Mouse (Mus musculus): ENCODE measurements around the gene Inmt.

The Inmt gene

GRCm38 (mm10) chr6:55171638-55172037 lies 3.2 kb downstream of the Inmt start:
- DNase-seq (ENCODE audit: low read depth, low spot score): no peak

GRCm38 (mm10) chr6:55169818-55170217 lies 5.0 kb downstream of the Inmt start:
- no peak for DNase-seq (ENCODE audit: low read depth, low spot score)

GRCm38 (mm10) chr6:55166777-55167463 lies 7.9 kb downstream of the Inmt start:
- DNase-seq (ENCODE audit: low read depth, low spot score): peak; percentile 68

- DNase-seq (ENCODE audit: low read depth, low spot score): no peak
These were observed 11.7 kb downstream of the Inmt start for GRCm38 (mm10) chr6:55163046-55163584.

GRCm38 (mm10) chr6:55161311-55161761 lies 13.5 kb downstream of the Inmt start:
- no peak for DNase-seq (ENCODE audit: low read depth, low spot score)

GRCm38 (mm10) chr6:55159256-55159655 lies 15.6 kb downstream of the Inmt start:
- DNase-seq (ENCODE audit: low read depth, low spot score): no peak

- DNase-seq (ENCODE audit: low read depth, low spot score): no peak
These were observed 22.6 kb downstream of the Inmt start for GRCm38 (mm10) chr6:55152226-55152625.

GRCm38 (mm10) chr6:55146138-55146537 lies 28.7 kb downstream of the Inmt start:
- no peak for DNase-seq (ENCODE audit: low read depth, low spot score)

- DNase-seq (ENCODE audit: low read depth, low spot score): peak; percentile 58
These were observed 29.6 kb downstream of the Inmt start for GRCm38 (mm10) chr6:55145285-55145684.

- peak; percentile 88 for DNase-seq (ENCODE audit: low read depth, low spot score)
These were observed 36.5 kb downstream of the Inmt start for GRCm38 (mm10) chr6:55138343-55138742.

GRCm38 (mm10) chr6:55133425-55133824 lies 41.4 kb downstream of the Inmt start:
- DNase-seq (ENCODE audit: low read depth, low spot score): no peak

GRCm38 (mm10) chr6:55132794-55133193 lies 42.0 kb downstream of the Inmt start, which contains the start of gene Crhr2:
TSS of gene Crhr2 (minus strand) at chr6:55133016.
- DNase-seq (ENCODE audit: low read depth, low spot score): peak; percentile 71

- peak; percentile 53 for DNase-seq (ENCODE audit: low read depth, low spot score)
These were observed 43.5 kb downstream of the Inmt start for GRCm38 (mm10) chr6:55131301-55131700.

- no peak for DNase-seq (ENCODE audit: low read depth, low spot score)
These were observed 44.2 kb downstream of the Inmt start for GRCm38 (mm10) chr6:55130631-55131030.

- peak; percentile 89 for DNase-seq (ENCODE audit: low read depth, low spot score)
These were observed 46.5 kb downstream of the Inmt start for GRCm38 (mm10) chr6:55128391-55128790.

GRCm38 (mm10) chr6:55126576-55126975 lies 48.3 kb downstream of the Inmt start:
- peak; percentile 59 for DNase-seq (ENCODE audit: low read depth, low spot score)

GRCm38 (mm10) chr6:55123056-55123455 lies 51.8 kb downstream of the Inmt start:
- peak; percentile 68 for DNase-seq (ENCODE audit: low read depth, low spot score)
